Mouse (Mus musculus) liver, embryonic 11.5 days (tissue): ENCODE results near the gene Mrps22. TPM values are rescaled to one million over a fixed set of nuclear protein-coding genes. Genes with fewer than 3 reads are reported as not detected.

Experiments
- ATAC-seq: fragments of 200-750 bp; cut with Nextera tagmentation; replicated peaks from 2 replicates; pipeline ENCODE4 v1.8.0; 2017; ENCODE audit warnings: moderate number of reproducible peaks, mild to moderate bottlenecking, moderate TSS enrichment, moderate library complexity; ENCODE audit not compliant: low FRiP score
- DNase-seq: peaks from one replicate; pipeline ENCODE4 v3.0.0-alpha.2; 2017; ENCODE audit warnings: low spot score
- H3K27ac ChIP-seq: fragments of 300-500 bp; sonication (generic); 2 replicates; pipeline ENCODE4 v1.5.1; 2014; ENCODE audit warnings: mild to moderate bottlenecking, low read depth, low read length, control low read depth
- H3K27me3 ChIP-seq: fragments of 300-500 bp; sonication (generic); replicated peaks from 2 replicates; pipeline ENCODE4 v1.6.1; 2014; ENCODE audit warnings: low read length, mixed read lengths; ENCODE audit not compliant: control insufficient read depth, insufficient read depth
- H3K36me3 ChIP-seq: fragments of 300-500 bp; sonication (generic); 2 replicates; pipeline ENCODE4 v1.6.1; 2014; ENCODE audit warnings: mild to moderate bottlenecking, low read length, moderate library complexity, mixed read lengths; ENCODE audit not compliant: control insufficient read depth, insufficient read depth
- H3K4me1 ChIP-seq: fragments of 300-500 bp; sonication (generic); replicated peaks from 2 replicates; pipeline ENCODE4 v1.6.1; 2014; ENCODE audit warnings: low read length, mixed read lengths; ENCODE audit not compliant: control insufficient read depth, insufficient read depth
- H3K4me2 ChIP-seq: fragments of 300-500 bp; sonication (generic); 2 replicates; pipeline ENCODE4 v1.6.1; 2014; ENCODE audit warnings: mild to moderate bottlenecking, control low read depth, moderate library complexity
- H3K4me3 ChIP-seq: fragments of 300-500 bp; sonication (generic); 2 replicates; pipeline ENCODE4 v1.5.1; 2014; ENCODE audit warnings: low read depth, low read length, control low read depth
- H3K9ac ChIP-seq: fragments of 300-500 bp; sonication (generic); 2 replicates; pipeline ENCODE4 v1.6.1; 2014; ENCODE audit warnings: low read depth, low read length, control low read depth
- H3K9me3 ChIP-seq: fragments of 300-500 bp; sonication (generic); 2 replicates; pipeline ENCODE4 v1.6.1; 2016; ENCODE audit warnings: low read length, inconsistent platforms, mixed read lengths; ENCODE audit not compliant: control insufficient read depth
- WGBS: fragments of 180-500 bp; shearing (Covaris S2); extraction: QIAGEN DNeasy Blood & Tissue Kit; methylation state at CpG from one replicate; pipeline ENCODE4 v1.1.7; 2014; 5-methylcytosine and 5-hydroxymethylcytosine counted together
- polyA plus RNA-seq: library from polyadenylated mRNA; unstranded; fragments of >200 nt; fragmentation: Nextera tagmentation; extraction: Ambion mirVana; gene quantifications from 2 replicates; pipeline ENCODE4 v1.2.1, GENCODE M21; 2014

Gene Mrps22
- polyA plus RNA-seq, 1 experiment from 2014 or later = 85.4 TPM

GRCm38 (mm10) chr9:98601837-98602359, 438 bp upstream of the Mrps22 start:
- ATAC-seq (peak; percentile 12; the same call in 1 of the 2 replicates), DNase-seq (no peak)
- Histone ChIP-seq H3K27me3 (no peaks in the 10 kb centered on the region), H3K36me3 (peaks cover 10% of the 10 kb centered on the region; the same call in 1 of the 2 replicates), H3K4me2 (peak overlapping the region; percentile 90), H3K9me3 (peaks cover 3% of the 10 kb centered on the region), H3K4me3 (peak overlapping the region; percentile 93), H3K4me1 (peaks cover 8% of the 10 kb centered on the region; the same call in 1 of the 2 replicates), H3K27ac (no peak overlapping the region), H3K9ac (peak overlapping the region; percentile 17; the same call in 1 of the 2 replicates)
- 44% methylated on average over 11 of the region's 11 CpGs for WGBS

GRCm38 (mm10) chr9:98600094-98600493, 1.4 kb downstream of the Mrps22 start:
- Histone ChIP-seq H3K9me3 (peaks cover 3% of the 10 kb centered on the region), H3K4me1 (peaks cover 8% of the 10 kb centered on the region; the same call in 1 of the 2 replicates), H3K9ac (no peak overlapping the region; the same call in 1 of the 2 replicates), H3K36me3 (peaks cover 16% of the 10 kb centered on the region), H3K27ac (no peak overlapping the region), H3K4me3 (peak overlapping the region; percentile 93), H3K27me3 (no peaks in the 10 kb centered on the region), H3K4me2 (peak overlapping the region; percentile 90)
- DNase-seq = no peak
- 75% methylated on average over 6 of the region's 6 CpGs for WGBS
- no peak for ATAC-seq

GRCm38 (mm10) chr9:98583852-98584251, 17.6 kb downstream of the Mrps22 start:
- 90% methylated on average over 4 of the region's 4 CpGs for WGBS
- ATAC-seq (no peak), DNase-seq (no peak)
- H3K4me3 ChIP-seq = no peak overlapping the region
- H3K36me3 ChIP-seq = peaks cover 45% of the 10 kb centered on the region
- H3K27ac ChIP-seq = no peak overlapping the region
- no peak overlapping the region for H3K4me2 ChIP-seq
- H3K9me3 ChIP-seq = no peaks in the 10 kb centered on the region
- no peaks in the 10 kb centered on the region for H3K27me3 ChIP-seq
- H3K4me1 ChIP-seq = no peaks in the 10 kb centered on the region
- H3K9ac ChIP-seq = no peak overlapping the region

GRCm38 (mm10) chr9:98563137-98564126, 38.0 kb downstream of the Mrps22 start, which contains the start of gene Copb2:
TSS of gene Copb2 (plus strand) at chr9:98563721.
- DNase-seq = peak; percentile 97
- Histone ChIP-seq H3K27me3 (no peaks in the 10 kb centered on the region), H3K4me1 (peaks cover 14% of the 10 kb centered on the region), H3K9me3 (no peaks in the 10 kb centered on the region), H3K4me3 (peak within 1 kb of the TSS; percentile 97), H3K4me2 (peak within 1 kb of the TSS; percentile 75), H3K27ac (peak within 1 kb of the TSS; percentile 75), H3K36me3 (peaks cover 3% of the 10 kb centered on the region; the same call in 1 of the 2 replicates), H3K9ac (peak within 1 kb of the TSS; percentile 96)
- peak; percentile 99 for ATAC-seq
- under 1% methylated on average over 76 of the region's 76 CpGs for WGBS

- 85% methylated on average over 3 of the region's 3 CpGs for WGBS
- no peak overlapping the region for H3K9ac ChIP-seq
- ATAC-seq (no peak), DNase-seq (no peak)
- no peak overlapping the region for H3K27ac ChIP-seq
- no peaks in the 10 kb centered on the region for H3K9me3 ChIP-seq
- no peaks in the 10 kb centered on the region for H3K4me1 ChIP-seq
- no peaks in the 10 kb centered on the region for H3K36me3 ChIP-seq
- H3K4me2 ChIP-seq = no peak overlapping the region
- H3K27me3 ChIP-seq = no peaks in the 10 kb centered on the region
- no peak overlapping the region for H3K4me3 ChIP-seq
Observed at GRCm38 (mm10) chr9:98544042-98544441, 57.4 kb downstream of the Mrps22 start.

Other genes starting within 250 kb of the Mrps22 start
- gene Rbp1, start 178.7 kb downstream of the Mrps22 start, polyA plus RNA-seq = 49.7 and 54.1 TPM in 2 replicates
- 1.9 and 2.9 TPM in 2 replicates for gene Rbp2, start 115.5 kb downstream of the Mrps22 start, polyA plus RNA-seq
- gene Copb2, start 37.9 kb downstream of the Mrps22 start, polyA plus RNA-seq = 134 and 157 TPM in 2 replicates
- not detected in 2 replicates for gene Prr23a1, start 240.8 kb upstream of the Mrps22 start, polyA plus RNA-seq